Mouse (Mus musculus) right cerebral cortex, adult 18-20 months (tissue): Measurements from ENCODE around the gene Gm12800.
"Not testable (repeated sequence)": the region's sequence is repeated elsewhere in the genome, so short reads cannot be mapped to it uniquely, and the experiment has no call there.

Source experiments
- DNase-seq: peaks from one replicate; pipeline ENCODE4 v3.0.0; 2022; ENCODE audit warnings: mixed read lengths

Gm12800 gene

GRCm38 (mm10) chr4:101908821-101909220 lies at the start of gene Gm12800:
Gene Gm12800, plus strand, starts transcription at chr4:101909121.
- DNase-seq = not testable (repeated sequence)

DNA sequence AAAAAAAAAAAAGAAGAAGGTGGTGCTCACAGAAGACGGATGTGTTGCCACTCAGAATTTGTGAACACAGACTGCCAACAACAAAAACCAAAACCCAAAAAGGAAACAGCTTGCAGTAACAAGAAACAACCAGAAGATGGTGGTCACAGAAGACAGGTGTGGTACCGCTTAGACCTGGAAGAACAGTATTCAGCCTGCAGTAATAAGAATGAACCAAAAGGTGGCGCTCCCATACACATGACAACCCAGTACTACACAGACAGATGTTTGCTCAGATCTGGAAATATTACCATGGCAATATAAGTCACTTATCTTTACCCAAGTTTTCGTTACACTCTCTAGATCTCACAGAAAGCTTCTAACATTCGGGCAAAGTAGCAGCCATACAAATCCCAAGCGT lies 48.0 kb upstream of the Gm12800 start:
- DNase-seq = peak; percentile 44

- no peak for DNase-seq
Observed at GRCm38 (mm10) chr4:101862289-101862688, 46.6 kb upstream of the Gm12800 start.

DNA sequence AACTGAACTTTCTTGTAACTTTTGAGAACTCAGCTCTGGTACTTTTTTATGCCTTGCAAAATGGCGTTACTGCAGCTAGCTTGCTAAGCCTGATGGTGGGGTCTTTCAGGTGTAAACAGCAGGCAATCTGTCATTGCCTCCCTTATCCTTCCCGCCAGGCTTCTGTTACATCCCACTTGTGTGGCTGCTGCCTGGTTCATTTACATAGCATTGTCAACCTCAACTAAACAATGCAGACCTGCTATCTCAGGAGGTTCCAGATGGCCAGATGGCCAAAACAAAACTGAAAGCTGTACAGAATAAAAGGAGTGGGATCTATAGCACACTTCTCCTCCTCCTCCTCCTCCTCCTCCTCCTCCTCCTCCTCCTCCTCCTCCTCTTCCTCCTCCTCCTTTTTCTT lies 36.9 kb upstream of the Gm12800 start:
- not testable (repeated sequence) for DNase-seq

DNA sequence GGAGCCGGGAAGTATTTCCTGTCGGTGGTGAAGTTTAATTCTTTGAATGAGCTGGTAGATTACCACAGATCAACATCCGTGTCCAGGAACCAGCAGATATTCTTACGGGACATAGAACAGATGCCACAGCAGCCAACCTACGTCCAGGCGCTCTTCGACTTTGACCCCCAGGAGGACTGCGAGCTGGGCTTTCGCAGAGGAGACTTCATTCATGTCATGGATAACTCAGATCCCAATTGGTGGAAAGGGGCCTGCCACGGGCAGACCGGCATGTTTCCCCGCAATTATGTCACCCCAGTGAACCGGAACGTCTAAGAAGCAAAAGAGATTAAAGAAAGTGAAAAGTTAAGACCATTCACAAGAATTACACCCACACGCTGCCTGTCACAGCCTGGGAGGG lies 33.2 kb upstream of the Gm12800 start:
- not testable (repeated sequence) for DNase-seq

- no peak for DNase-seq
Observed at GRCm38 (mm10) chr4:101883641-101884040, 25.3 kb upstream of the Gm12800 start.

- DNase-seq = no peak
Observed at GRCm38 (mm10) chr4:101889377-101889776, 19.5 kb upstream of the Gm12800 start.

GRCm38 (mm10) chr4:101893656-101894420 lies 15.1 kb upstream of the Gm12800 start, which contains the start of gene C130073F10Rik:
Gene C130073F10Rik, minus strand, starts transcription at chr4:101893789.
- no peak for DNase-seq

DNA sequence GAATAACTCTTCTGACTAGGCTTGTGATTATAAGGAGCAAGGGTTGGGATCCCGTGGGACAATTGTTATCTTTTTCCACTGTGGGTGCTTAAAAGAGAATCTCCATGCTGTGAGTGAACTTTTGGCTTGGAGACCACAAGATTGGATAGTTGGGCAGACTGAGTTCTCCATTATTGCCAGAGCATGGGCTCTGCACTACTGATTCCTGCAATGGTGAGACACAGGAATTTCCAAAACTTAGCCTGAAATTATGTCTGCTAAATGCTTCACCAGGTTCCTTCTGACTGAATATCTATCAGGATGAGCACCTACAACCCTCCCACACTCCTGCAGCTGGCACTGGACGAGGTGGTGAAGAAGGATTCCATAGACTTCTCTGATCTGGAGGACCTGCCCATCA lies 31.2 kb downstream of the Gm12800 start, which contains the start of gene Gm12794:
TSS of gene Gm12794 (plus strand) at position 301 of the 400 bp plus-strand sequence.
- not testable (repeated sequence) for DNase-seq
